Comparison of ENCODE assay signal across 11 mouse cellular contexts in genomic region chr14:103421305-103421822, GRCm38 (mm10).
DNase-seq lines count a peak whose midpoint lies in the region; ATAC-seq and TF ChIP-seq lines count a peak whose summit lies in the region.
"Had no signal": no experiment of that assay in that cellular context is flagged by ENCODE, and none has a peak within 500 bp of the region (broad histone marks: within the 10 kb centered on the region; RNA-seq: fewer than 3 reads in every experiment).

No protein-coding gene starts in this region.

- H3K4me3 ChIP-seq in heart, embryonic 10.5 days: no peak overlapping the region
- H3K4me3 ChIP-seq in embryonic facial prominence, embryonic 14.5 days (ENCODE audit: low read depth, low read length): peak overlapping the region; percentile 18; the same call in 1 of the 2 replicates
- H3K4me3 ChIP-seq: limb, embryonic 12.5 days; midbrain, embryonic 12.5 days had no signal

- peak; percentile 93 for DNase-seq in heart, adult 11 months
- DNase-seq in heart, embryonic 10.5 days (ENCODE audit: low spot score): no peak
- DNase-seq in Patski (ENCODE audit: low read depth, low spot score): no peak
- peak; percentile 74 for DNase-seq in embryonic facial prominence, embryonic 14.5 days (ENCODE audit: low spot score)
- peak; percentile 2 for DNase-seq in lung, postnatal 14 days
- DNase-seq in testis, postnatal 10 days (ENCODE audit: low spot score): no peak
- no peak for DNase-seq in spleen, postnatal 10 days (ENCODE audit: low spot score in 2 of 2)
- DNase-seq: kidney, postnatal 4 days had no signal

- CTCF ChIA-PET in Patski (lab: Charles Lee): interaction anchor here (1.8 kb wide), 1 partner anchor 24 kb away, joined by 3 read pairs; no protein-coding TSS in a partner anchor

- no peaks in the 10 kb centered on the region for H3K9me3 ChIP-seq in heart, embryonic 10.5 days
- no peaks in the 10 kb centered on the region for H3K9me3 ChIP-seq in embryonic facial prominence, embryonic 14.5 days (ENCODE audit: control insufficient read depth, low read length)
- H3K9me3 ChIP-seq: G1E; limb, embryonic 12.5 days; midbrain, embryonic 12.5 days had no signal

- POLR2A ChIA-PET in Patski (lab: Charles Lee): interaction anchor here (1.0 kb wide), 1 partner anchor 24 kb away, joined by 3 read pairs; no protein-coding TSS in a partner anchor

- H3K4me1 ChIP-seq in heart, embryonic 10.5 days: no peaks in the 10 kb centered on the region
- H3K4me1 ChIP-seq in embryonic facial prominence, embryonic 14.5 days (ENCODE audit: control insufficient read depth, insufficient read depth, low read length): no peaks in the 10 kb centered on the region
- H3K4me1 ChIP-seq: limb, embryonic 12.5 days had no signal

- no peak for TF ChIP-seq CTCF in Patski (IDR thresholded peaks at IDR 0.05)

- ATAC-seq in Patski: peak; percentile 35
- ATAC-seq in embryonic facial prominence, embryonic 14.5 days (ENCODE audit: low read depth): peak; percentile 68

- H3K36me3 ChIP-seq in heart, embryonic 10.5 days: no peaks in the 10 kb centered on the region
- H3K36me3 ChIP-seq in embryonic facial prominence, embryonic 14.5 days (ENCODE audit: control insufficient read depth, insufficient read depth, low read length): no peaks in the 10 kb centered on the region
- H3K36me3 ChIP-seq: G1E; limb, embryonic 12.5 days; midbrain, embryonic 12.5 days had no signal

- H3K27ac ChIP-seq in heart, embryonic 10.5 days: no peak overlapping the region
- no peak overlapping the region; the same call in 1 of the 2 replicates for H3K27ac ChIP-seq in embryonic facial prominence, embryonic 14.5 days (replicated peaks; ENCODE audit: low read depth, low read length)
- H3K27ac ChIP-seq: limb, embryonic 12.5 days; midbrain, embryonic 12.5 days had no signal

- H3K9ac ChIP-seq in embryonic facial prominence, embryonic 14.5 days (ENCODE audit: low read depth, low read length): peak overlapping the region; percentile 38; the same call in 1 of the 2 replicates
- H3K9ac ChIP-seq: limb, embryonic 12.5 days; midbrain, embryonic 12.5 days had no signal

- in situ Hi-C loops in Patski (cut with MboI; ENCODE audit: low pct_unique_long_range_greater_than_20kb): no loop called here

- peak overlapping the region; percentile 46 for H3K4me2 ChIP-seq in embryonic facial prominence, embryonic 14.5 days (ENCODE audit: low read depth, low read length)
- H3K4me2 ChIP-seq: limb, embryonic 12.5 days; midbrain, embryonic 12.5 days had no signal

- no peaks in the 10 kb centered on the region for H3K27me3 ChIP-seq in heart, embryonic 10.5 days (ENCODE audit: insufficient read depth, poor library complexity, severe bottlenecking)
- no peaks in the 10 kb centered on the region for H3K27me3 ChIP-seq in Patski
- H3K27me3 ChIP-seq in embryonic facial prominence, embryonic 14.5 days (replicated peaks; ENCODE audit: control insufficient read depth, insufficient read depth, low read length): no peaks in the 10 kb centered on the region; the same call in 1 of the 2 replicates
- H3K27me3 ChIP-seq: limb, embryonic 12.5 days; midbrain, embryonic 12.5 days had no signal

- WGBS in heart, embryonic 10.5 days: 83% methylated on average over 10 of the region's 10 CpGs
- 48% methylated on average over 10 of the region's 10 CpGs for WGBS in embryonic facial prominence, embryonic 14.5 days

Comparison
In these comparisons a context has a peak if more than half of its experiments do, and no peak if none do; other contexts are left out.
1. DNase-seq: peak in heart, adult 11 months (single experiment), embryonic facial prominence, embryonic 14.5 days (single experiment) and lung, postnatal 14 days (single experiment); none in heart, embryonic 10.5 days (single experiment), Patski (single experiment), testis, postnatal 10 days (single experiment) and spleen, postnatal 10 days (0 of 2).